Mouse (Mus musculus) limb, embryonic 15.5 days (tissue): ENCODE results near the gene Arih1. TPM values are rescaled to one million over a fixed set of nuclear protein-coding genes. Genes with fewer than 3 reads are reported as not detected.

Source experiments
- ATAC-seq: fragments of 200-750 bp; cut with Nextera tagmentation; 2 replicates; pipeline ENCODE4 v1.8.0; 2017; ENCODE audit warnings: low read depth, moderate TSS enrichment; ENCODE audit not compliant: insufficient number of reproducible peaks, low FRiP score, low TSS enrichment
- H3K27ac ChIP-seq: fragments of 300-500 bp; sonication (generic); 2 replicates; pipeline ENCODE4 v1.5.1; 2015; ENCODE audit warnings: moderate library complexity, mild to moderate bottlenecking, inconsistent platforms
- H3K27me3 ChIP-seq: fragments of 300-500 bp; sonication (generic); 2 replicates; pipeline ENCODE4 v1.6.1; 2015; ENCODE audit warnings: inconsistent platforms
- H3K36me3 ChIP-seq: fragments of 300-500 bp; sonication (generic); 2 replicates; pipeline ENCODE4 v1.6.1; 2015; ENCODE audit warnings: inconsistent platforms
- H3K4me1 ChIP-seq: fragments of 300-500 bp; sonication (generic); 2 replicates; pipeline ENCODE4 v1.6.1; 2015; ENCODE audit warnings: inconsistent platforms
- H3K4me2 ChIP-seq: fragments of 300-500 bp; sonication (generic); 2 replicates; pipeline ENCODE4 v1.6.1; 2015; ENCODE audit warnings: mild to moderate bottlenecking, inconsistent platforms
- H3K4me3 ChIP-seq: fragments of 300-500 bp; sonication (generic); 2 replicates; pipeline ENCODE4 v1.5.1; 2015; ENCODE audit warnings: mild to moderate bottlenecking, inconsistent platforms
- H3K9ac ChIP-seq: fragments of 300-500 bp; sonication (generic); 2 replicates; pipeline ENCODE4 v1.6.1; 2015; ENCODE audit warnings: inconsistent platforms
- H3K9me3 ChIP-seq: fragments of 300-500 bp; sonication (generic); 2 replicates; pipeline ENCODE4 v1.6.1; 2016; ENCODE audit warnings: inconsistent platforms
- WGBS: fragments of 180-500 bp; shearing (Covaris S2); methylation state at CpG from one replicate; pipeline ENCODE4 v1.1.7; 2015; 5-methylcytosine and 5-hydroxymethylcytosine counted together
- polyA plus RNA-seq: library from polyadenylated mRNA; unstranded; fragments of >200 nt; fragmentation: Nextera tagmentation; extraction: Ambion mirVana; gene quantifications from 2 replicates; pipeline ENCODE4 v1.2.1, GENCODE M21; 2015

Gene Arih1
- polyA plus RNA-seq, 1 experiment from 2014 or later = 15.0 TPM

GRCm38 (mm10) chr9:59508146-59508545, 21.7 kb upstream of the Arih1 start:
- H3K27ac ChIP-seq = no peak overlapping the region
- no peaks in the 10 kb centered on the region for H3K27me3 ChIP-seq
- 48% methylated on average over 1 of the region's 1 CpGs for WGBS
- no peaks in the 10 kb centered on the region for H3K9me3 ChIP-seq
- no peak for ATAC-seq
- no peak overlapping the region for H3K4me3 ChIP-seq
- no peaks in the 10 kb centered on the region for H3K36me3 ChIP-seq
- H3K4me1 ChIP-seq = no peaks in the 10 kb centered on the region
- no peak overlapping the region for H3K4me2 ChIP-seq
- H3K9ac ChIP-seq = no peak overlapping the region

DNA sequence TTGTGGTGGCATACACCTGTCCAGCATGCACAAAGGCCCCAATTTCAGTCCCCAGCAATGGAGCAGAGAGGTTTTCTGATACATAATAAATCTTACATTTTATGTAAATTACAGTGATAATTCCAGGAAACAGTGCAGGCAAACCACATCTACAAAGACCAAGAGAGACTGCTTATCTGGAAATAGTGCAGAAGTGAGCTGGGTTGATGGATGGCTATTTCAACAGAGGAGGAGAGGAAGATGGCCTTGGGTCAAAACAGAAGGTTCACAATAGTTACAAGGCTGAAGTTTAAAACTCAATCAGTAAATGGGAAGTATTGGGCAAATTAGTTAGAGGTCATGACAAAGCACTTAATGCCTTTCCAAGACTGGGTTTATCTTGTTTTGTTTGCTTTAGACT, 913 bp upstream of the Arih1 start:
- H3K27me3 ChIP-seq = no peaks in the 10 kb centered on the region
- H3K36me3 ChIP-seq = no peaks in the 10 kb centered on the region
- H3K9me3 ChIP-seq = no peaks in the 10 kb centered on the region
- H3K4me3 ChIP-seq = peak overlapping the region; percentile 98
- ATAC-seq = no peak
- peak overlapping the region; percentile 97; the same call in 1 of the 2 replicates for H3K9ac ChIP-seq
- H3K4me1 ChIP-seq = no peaks in the 10 kb centered on the region; the same call in 1 of the 2 replicates
- H3K27ac ChIP-seq = peak overlapping the region; percentile 99
- peak overlapping the region; percentile 61 for H3K4me2 ChIP-seq

DNA sequence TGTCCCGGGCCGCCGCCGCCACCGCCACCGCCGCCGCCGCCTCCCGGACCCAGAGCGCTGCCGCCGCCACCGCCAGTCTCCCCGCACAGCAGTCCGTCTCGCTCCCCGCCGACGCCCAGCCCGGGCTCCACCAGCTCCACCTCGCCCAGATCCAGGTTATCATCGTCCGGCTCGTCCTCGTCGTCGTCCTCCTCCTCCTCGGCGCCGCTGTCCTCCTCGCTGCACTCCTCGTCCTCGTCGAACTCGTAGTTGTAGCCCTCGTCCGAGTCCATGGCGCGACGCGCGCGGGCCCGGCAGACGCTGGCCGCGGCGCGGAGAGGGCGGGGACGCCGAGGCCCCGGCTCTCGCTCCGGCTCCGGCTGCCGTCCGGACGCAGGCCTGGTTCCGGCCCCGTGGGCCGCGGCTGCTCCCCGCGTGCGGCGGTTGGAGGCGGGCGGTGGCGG, 321 bp downstream of the Arih1 start:
- Histone ChIP-seq H3K27ac (peak overlapping the region; percentile 99), H3K4me3 (peak overlapping the region; percentile 98), H3K36me3 (no peaks in the 10 kb centered on the region), H3K27me3 (no peaks in the 10 kb centered on the region), H3K4me2 (peak overlapping the region; percentile 61), H3K9ac (peak overlapping the region; percentile 97), H3K9me3 (no peaks in the 10 kb centered on the region), H3K4me1 (no peaks in the 10 kb centered on the region; the same call in 1 of the 2 replicates)
- peak; percentile 76 for ATAC-seq
- under 1% methylated on average over 64 of the region's 71 CpGs for WGBS

- no peaks in the 10 kb centered on the region; the same call in 1 of the 2 replicates for H3K4me1 ChIP-seq
- H3K4me3 ChIP-seq = peak overlapping the region; percentile 98
- peak overlapping the region; percentile 99 for H3K27ac ChIP-seq
- peak overlapping the region; percentile 61 for H3K4me2 ChIP-seq
- H3K9me3 ChIP-seq = no peaks in the 10 kb centered on the region
- H3K9ac ChIP-seq = peak overlapping the region; percentile 97
- ATAC-seq = peak; percentile 55; the same call in 1 of the 2 replicates
- under 1% methylated on average over 34 of the region's 34 CpGs for WGBS
- H3K27me3 ChIP-seq = no peaks in the 10 kb centered on the region
- no peaks in the 10 kb centered on the region for H3K36me3 ChIP-seq
Observed at GRCm38 (mm10) chr9:59485511-59486075, 825 bp downstream of the Arih1 start.

- Histone ChIP-seq H3K27me3 (no peaks in the 10 kb centered on the region), H3K36me3 (no peaks in the 10 kb centered on the region), H3K9me3 (no peaks in the 10 kb centered on the region), H3K4me2 (peak overlapping the region; percentile 61), H3K9ac (peak overlapping the region; percentile 97; the same call in 1 of the 2 replicates), H3K4me3 (peak overlapping the region; percentile 98), H3K4me1 (peaks cover 3% of the 10 kb centered on the region; the same call in 1 of the 2 replicates), H3K27ac (no peak overlapping the region)
- 11% methylated on average over 7 of the region's 7 CpGs for WGBS
- ATAC-seq = no peak
Observed at GRCm38 (mm10) chr9:59484760-59485159, 1.7 kb downstream of the Arih1 start.

DNA sequence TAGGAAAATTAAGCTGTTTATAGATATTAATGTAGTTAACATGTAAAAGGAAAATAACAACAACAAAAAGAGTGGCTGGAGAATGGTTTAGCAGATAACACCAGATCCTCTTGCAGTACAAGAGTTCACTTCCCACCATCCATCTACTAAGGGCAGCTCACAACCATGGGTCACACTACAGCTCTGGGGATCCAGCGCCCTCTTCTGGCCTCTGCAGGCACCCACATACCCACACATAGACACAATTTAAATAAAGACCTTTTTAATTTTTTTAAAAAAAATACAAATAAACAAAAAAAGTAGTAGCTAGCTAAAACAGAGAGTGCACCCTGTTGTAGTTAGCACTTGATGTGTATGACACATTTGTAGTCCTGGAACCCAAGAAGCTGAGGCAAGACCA, 4.0 kb downstream of the Arih1 start:
- 23% methylated on average over 1 of the region's 1 CpGs for WGBS
- Histone ChIP-seq H3K4me2 (no peak overlapping the region), H3K4me3 (no peak overlapping the region), H3K9me3 (no peaks in the 10 kb centered on the region), H3K27ac (no peak overlapping the region), H3K4me1 (peaks cover 6% of the 10 kb centered on the region; the same call in 1 of the 2 replicates), H3K36me3 (no peaks in the 10 kb centered on the region), H3K9ac (no peak overlapping the region), H3K27me3 (no peaks in the 10 kb centered on the region)
- no peak for ATAC-seq

DNA sequence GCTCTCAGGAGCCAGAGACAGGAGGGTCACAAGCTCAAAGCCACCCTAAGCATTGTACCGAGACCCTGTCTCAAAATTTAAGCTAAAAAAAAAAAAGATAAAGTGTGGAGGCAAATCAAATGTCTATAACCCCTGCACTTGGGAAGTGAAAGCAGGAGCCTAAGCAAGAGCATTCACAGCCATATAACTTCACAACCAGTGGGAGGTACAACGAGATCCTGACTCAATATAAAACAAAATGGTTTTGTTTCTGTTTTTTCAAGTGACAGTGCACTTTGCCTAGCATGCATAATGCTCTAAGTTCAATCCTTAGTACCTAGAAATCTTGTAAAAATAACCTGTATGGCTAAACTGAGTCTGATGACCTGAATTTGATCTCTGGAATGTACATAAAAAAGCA, 9.8 kb downstream of the Arih1 start:
- no peak for ATAC-seq
- Histone ChIP-seq H3K36me3 (peaks cover 9% of the 10 kb centered on the region; the same call in 1 of the 2 replicates), H3K4me3 (no peak overlapping the region), H3K27me3 (no peaks in the 10 kb centered on the region), H3K4me1 (peaks cover 9% of the 10 kb centered on the region; the same call in 1 of the 2 replicates), H3K9ac (no peak overlapping the region), H3K27ac (no peak overlapping the region), H3K9me3 (no peaks in the 10 kb centered on the region), H3K4me2 (no peak overlapping the region)
- WGBS = 83% methylated on average over 2 of the region's 2 CpGs

DNA sequence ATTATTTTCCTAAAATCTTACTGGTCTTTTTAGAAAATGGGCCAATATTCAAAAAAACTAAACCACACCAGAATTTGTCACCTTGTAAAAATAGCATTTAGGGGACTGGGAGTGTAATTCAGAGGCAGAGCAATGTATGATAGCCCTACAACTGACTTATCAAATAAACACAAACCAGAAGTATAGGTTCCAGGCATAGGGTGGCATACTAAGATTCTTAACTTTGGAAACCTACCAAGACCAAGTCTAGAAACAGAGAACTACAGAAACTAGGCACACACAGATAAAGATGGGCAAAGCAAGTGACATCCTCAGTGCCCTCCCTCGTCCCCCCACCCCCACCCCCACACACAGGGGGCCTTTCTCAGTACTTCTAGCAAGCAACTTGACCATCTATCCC, 11.6 kb downstream of the Arih1 start:
- 93% methylated on average over 1 of the region's 1 CpGs for WGBS
- no peaks in the 10 kb centered on the region for H3K27me3 ChIP-seq
- no peak overlapping the region for H3K9ac ChIP-seq
- no peak overlapping the region for H3K4me2 ChIP-seq
- H3K4me1 ChIP-seq = peaks cover 7% of the 10 kb centered on the region; the same call in 1 of the 2 replicates
- no peak for ATAC-seq
- H3K27ac ChIP-seq = no peak overlapping the region
- H3K9me3 ChIP-seq = no peaks in the 10 kb centered on the region
- H3K36me3 ChIP-seq = peaks cover 9% of the 10 kb centered on the region; the same call in 1 of the 2 replicates
- no peak overlapping the region for H3K4me3 ChIP-seq

DNA sequence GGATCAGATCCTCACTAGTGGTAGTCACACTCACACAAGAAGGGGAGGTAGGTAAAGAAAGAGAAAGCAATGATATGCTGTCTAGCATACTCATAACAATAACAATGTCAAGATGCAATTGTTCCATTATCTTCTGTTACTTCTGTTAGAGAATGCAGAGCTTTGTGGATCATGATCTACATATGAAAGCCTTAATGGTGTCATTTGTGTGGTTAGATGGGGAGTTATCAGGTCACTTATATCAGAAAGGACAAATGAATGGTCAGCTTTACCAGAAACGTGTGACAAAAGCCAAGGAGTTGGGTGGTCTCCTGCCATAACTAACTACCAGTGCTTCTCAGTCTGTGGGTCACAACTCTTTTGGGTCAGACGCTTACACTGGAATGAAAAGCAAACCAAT, 13.2 kb downstream of the Arih1 start:
- 79% methylated on average over 2 of the region's 2 CpGs for WGBS
- Histone ChIP-seq H3K27me3 (no peaks in the 10 kb centered on the region), H3K9me3 (no peaks in the 10 kb centered on the region), H3K9ac (no peak overlapping the region), H3K4me3 (no peak overlapping the region), H3K27ac (no peak overlapping the region), H3K36me3 (peaks cover 9% of the 10 kb centered on the region; the same call in 1 of the 2 replicates), H3K4me2 (no peak overlapping the region), H3K4me1 (peaks cover 5% of the 10 kb centered on the region; the same call in 1 of the 2 replicates)
- ATAC-seq = no peak

DNA sequence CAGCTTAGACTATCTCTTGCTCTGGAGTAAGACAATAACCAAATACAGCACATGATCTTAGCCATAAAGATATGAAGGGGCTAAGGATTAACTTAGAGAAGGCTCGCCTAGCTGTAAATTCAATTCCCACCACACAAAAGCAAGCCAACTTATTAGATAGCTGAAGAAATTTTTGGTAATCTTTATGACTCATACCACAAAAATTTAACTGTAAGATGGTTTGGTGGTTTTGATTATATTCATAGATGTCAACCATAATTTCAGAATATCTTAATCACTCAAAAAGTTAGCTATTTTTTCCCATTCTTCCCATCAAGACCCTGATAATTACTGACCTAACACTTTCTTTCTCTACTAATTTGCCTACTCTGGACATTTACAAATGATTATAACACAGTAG, 17.0 kb downstream of the Arih1 start:
- Histone ChIP-seq H3K4me1 (0 out of 2 replicates have a peak, but pooled peaks cover 2% of the 10 kb centered on the region), H3K36me3 (peaks cover 9% of the 10 kb centered on the region; the same call in 1 of the 2 replicates), H3K27me3 (no peaks in the 10 kb centered on the region), H3K9me3 (no peaks in the 10 kb centered on the region), H3K4me3 (no peak overlapping the region), H3K9ac (no peak overlapping the region), H3K4me2 (no peak overlapping the region), H3K27ac (no peak overlapping the region)
- no peak for ATAC-seq
- WGBS = 79% methylated on average over 1 of the region's 1 CpGs

GRCm38 (mm10) chr9:59464293-59464692, 22.1 kb downstream of the Arih1 start:
- ATAC-seq = no peak
- Histone ChIP-seq H3K4me2 (no peak overlapping the region), H3K27ac (no peak overlapping the region), H3K27me3 (no peaks in the 10 kb centered on the region), H3K36me3 (no peaks in the 10 kb centered on the region), H3K4me3 (no peak overlapping the region), H3K9ac (no peak overlapping the region), H3K9me3 (no peaks in the 10 kb centered on the region), H3K4me1 (no peaks in the 10 kb centered on the region)
- WGBS = 76% methylated on average over 1 of the region's 1 CpGs

DNA sequence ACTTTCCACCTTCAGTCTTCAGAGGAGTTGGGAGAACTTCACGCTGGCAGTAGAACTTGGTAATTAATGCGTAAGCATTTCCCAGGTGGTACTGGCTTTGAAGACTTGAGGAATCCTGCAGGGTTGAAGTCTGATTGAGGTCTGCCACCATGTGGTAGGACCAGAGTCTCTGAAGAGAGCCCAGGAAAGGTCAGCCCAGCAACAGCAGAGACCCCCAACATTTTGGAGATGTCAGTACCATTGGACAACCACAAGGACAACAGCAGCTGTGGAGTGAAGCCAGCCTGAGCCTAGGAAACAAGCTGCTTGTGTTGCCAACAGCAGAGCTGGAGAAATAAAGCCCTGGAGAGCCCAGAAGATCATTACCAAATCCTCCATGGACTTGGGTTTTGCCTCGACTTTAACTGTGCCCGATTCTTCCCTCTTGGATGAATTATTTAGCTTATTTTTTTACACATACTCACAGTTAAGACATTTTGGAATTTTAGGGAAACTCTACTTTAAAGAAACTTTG, 27.4 kb downstream of the Arih1 start:
- H3K4me3 ChIP-seq = no peak overlapping the region
- WGBS = 48% methylated on average over 4 of the region's 4 CpGs
- H3K4me2 ChIP-seq = no peak overlapping the region
- H3K27me3 ChIP-seq = no peaks in the 10 kb centered on the region
- H3K36me3 ChIP-seq = 0 out of 2 replicates have a peak, but pooled peaks cover 6% of the 10 kb centered on the region
- no peak for ATAC-seq
- H3K27ac ChIP-seq = no peak overlapping the region
- no peaks in the 10 kb centered on the region for H3K9me3 ChIP-seq
- no peak overlapping the region for H3K9ac ChIP-seq
- peaks cover 3% of the 10 kb centered on the region; the same call in 1 of the 2 replicates for H3K4me1 ChIP-seq
